Mouse (Mus musculus) neural tube, embryonic 13.5 days (tissue): ENCODE data around the gene Utp14a. TPM values are rescaled to one million over a fixed set of nuclear protein-coding genes. Genes with fewer than 3 reads are reported as not detected.
"Not testable (repeated sequence)": the region's sequence is repeated elsewhere in the genome, so short reads cannot be mapped to it uniquely, and the experiment has no call there.

ENCODE experiments used
- ATAC-seq: fragments of 200-750 bp; cut with Nextera tagmentation; 2 replicates; pipeline ENCODE4 v1.8.0; 2017; ENCODE audit warnings: low read depth, mild to moderate bottlenecking, moderate TSS enrichment, moderate library complexity
- H3K27ac ChIP-seq: fragments of 300-500 bp; sonication (generic); replicated peaks from 2 replicates; pipeline ENCODE4 v1.5.1; 2015; ENCODE audit warnings: moderate library complexity, mild to moderate bottlenecking, inconsistent platforms
- H3K27me3 ChIP-seq: fragments of 300-500 bp; sonication (generic); 2 replicates; pipeline ENCODE4 v1.6.1; 2015; ENCODE audit warnings: mild to moderate bottlenecking, inconsistent platforms
- H3K36me3 ChIP-seq: fragments of 300-500 bp; sonication (generic); 2 replicates; pipeline ENCODE4 v1.6.1; 2015; ENCODE audit warnings: mild to moderate bottlenecking, inconsistent platforms
- H3K4me1 ChIP-seq: fragments of 300-500 bp; sonication (generic); replicated peaks from 2 replicates; pipeline ENCODE4 v1.6.1; 2015; ENCODE audit warnings: inconsistent platforms
- H3K4me2 ChIP-seq: fragments of 300-500 bp; sonication (generic); 2 replicates; pipeline ENCODE4 v1.6.1; 2015; ENCODE audit warnings: inconsistent platforms, mild to moderate bottlenecking, moderate library complexity
- H3K4me3 ChIP-seq: fragments of 300-500 bp; sonication (generic); 2 replicates; pipeline ENCODE4 v1.5.1; 2015; ENCODE audit warnings: mild to moderate bottlenecking, inconsistent platforms
- H3K9ac ChIP-seq: fragments of 300-500 bp; sonication (generic); 2 replicates; pipeline ENCODE4 v1.6.1; 2015; ENCODE audit warnings: moderate library complexity, mild to moderate bottlenecking, inconsistent platforms
- H3K9me3 ChIP-seq: fragments of 300-500 bp; sonication (generic); 2 replicates; pipeline ENCODE4 v1.6.1; 2016; ENCODE audit warnings: inconsistent platforms
- WGBS: fragments of 180-500 bp; shearing (Covaris S2); methylation state at CpG from one replicate; pipeline ENCODE4 v1.1.7; 2015; 5-methylcytosine and 5-hydroxymethylcytosine counted together
- polyA plus RNA-seq: library from polyadenylated mRNA; unstranded; fragments of >200 nt; fragmentation: Nextera tagmentation; extraction: Ambion mirVana; gene quantifications from 2 replicates; pipeline ENCODE4 v1.2.1, GENCODE M21; 2015

The Utp14a gene
- polyA plus RNA-seq: 17.9 and 18.9 TPM in 2 replicates

DNA sequence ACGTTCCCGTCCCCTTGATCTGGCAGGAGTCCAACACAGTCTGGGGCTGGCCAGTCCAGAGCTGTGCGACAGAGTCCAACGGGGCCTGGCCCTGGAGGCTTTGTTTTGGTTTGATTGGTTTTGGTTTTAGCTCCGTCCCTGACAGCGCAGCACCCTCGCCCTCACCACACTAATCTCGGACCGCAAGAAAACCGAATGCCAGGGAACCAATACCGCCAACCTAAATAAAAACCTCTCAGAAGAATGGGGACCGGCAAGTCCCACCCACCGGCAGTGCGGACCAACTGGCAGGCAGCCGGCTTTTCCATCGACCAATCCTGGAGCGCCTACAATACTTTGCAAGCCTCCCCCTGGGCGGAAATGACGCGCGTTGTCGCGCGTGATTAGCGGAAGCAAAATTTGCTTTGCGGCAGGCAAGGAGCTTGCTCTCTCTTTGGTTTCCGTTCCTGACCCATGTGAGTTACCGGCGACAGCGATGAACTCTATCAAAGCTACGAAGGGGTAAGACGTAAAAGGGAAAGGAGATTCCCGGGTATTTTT lies at the start of gene Utp14a:
Gene Utp14a (plus strand): TSS at position 395 of the 540 bp plus-strand sequence.
- 10% methylated on average over 33 of the region's 33 CpGs for WGBS
- peak; percentile 99 for ATAC-seq
- no peaks in the 10 kb centered on the region for H3K27me3 ChIP-seq

DNA sequence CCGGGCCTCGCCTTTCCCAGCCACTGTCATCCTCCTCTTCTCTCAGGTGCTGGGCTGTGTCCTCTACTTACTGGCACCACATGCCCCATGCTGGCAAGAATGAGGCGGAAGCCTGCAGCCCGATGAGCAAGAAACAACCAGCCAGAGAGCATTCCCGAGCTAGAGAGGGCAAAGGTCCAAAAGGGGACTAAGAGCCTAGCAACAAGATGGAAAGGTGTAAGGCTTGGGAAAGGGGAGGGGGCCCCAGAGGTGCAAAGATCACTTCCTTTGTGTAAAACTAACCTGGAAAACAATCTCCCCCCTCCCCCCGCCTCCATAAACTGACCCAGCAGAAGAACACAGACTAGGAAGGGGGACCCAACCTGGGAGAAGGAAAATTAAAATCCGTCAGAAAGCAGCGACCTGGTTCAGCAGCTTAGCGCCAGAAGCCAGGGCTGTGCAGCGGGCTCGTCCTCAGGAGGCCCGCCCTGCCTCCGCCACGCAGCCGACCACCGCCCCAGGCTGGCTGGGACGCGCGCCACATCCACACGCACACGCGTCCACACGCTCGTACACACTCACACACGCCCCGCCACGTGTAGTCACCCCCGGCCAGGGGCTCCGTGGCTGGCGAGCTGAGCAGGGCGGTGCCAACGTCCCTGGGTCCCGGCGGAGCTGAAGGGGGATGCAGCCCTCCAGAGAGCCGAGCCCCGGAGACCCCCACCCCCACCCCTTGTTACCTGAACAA lies 48.7 kb upstream of the Utp14a start:
- no peaks in the 10 kb centered on the region for H3K36me3 ChIP-seq
- no peaks in the 10 kb centered on the region for H3K9me3 ChIP-seq
- H3K9ac ChIP-seq: peak overlapping the region; percentile 78
- 17% methylated on average over 36 of the region's 36 CpGs for WGBS
- no peaks in the 10 kb centered on the region for H3K27me3 ChIP-seq
- peak overlapping the region; percentile 61 for H3K4me2 ChIP-seq
- peak; percentile 85 for ATAC-seq
- peak overlapping the region; percentile 80 for H3K27ac ChIP-seq
- peak overlapping the region; percentile 62 for H3K4me3 ChIP-seq
- peaks cover 27% of the 10 kb centered on the region for H3K4me1 ChIP-seq

More for the DNA sequence above, at the start of gene Utp14a:
- H3K4me1 ChIP-seq: peaks cover 10% of the 10 kb centered on the region
- no peaks in the 10 kb centered on the region for H3K9me3 ChIP-seq
- peaks cover 3% of the 10 kb centered on the region; the same call in 1 of the 2 replicates for H3K36me3 ChIP-seq
- H3K4me3 ChIP-seq: peak within 1 kb of the TSS; percentile 51
- peak within 1 kb of the TSS; percentile 83 for H3K27ac ChIP-seq
- peak within 1 kb of the TSS; percentile 65 for H3K9ac ChIP-seq
- H3K4me2 ChIP-seq: peak within 1 kb of the TSS; percentile 61

DNA sequence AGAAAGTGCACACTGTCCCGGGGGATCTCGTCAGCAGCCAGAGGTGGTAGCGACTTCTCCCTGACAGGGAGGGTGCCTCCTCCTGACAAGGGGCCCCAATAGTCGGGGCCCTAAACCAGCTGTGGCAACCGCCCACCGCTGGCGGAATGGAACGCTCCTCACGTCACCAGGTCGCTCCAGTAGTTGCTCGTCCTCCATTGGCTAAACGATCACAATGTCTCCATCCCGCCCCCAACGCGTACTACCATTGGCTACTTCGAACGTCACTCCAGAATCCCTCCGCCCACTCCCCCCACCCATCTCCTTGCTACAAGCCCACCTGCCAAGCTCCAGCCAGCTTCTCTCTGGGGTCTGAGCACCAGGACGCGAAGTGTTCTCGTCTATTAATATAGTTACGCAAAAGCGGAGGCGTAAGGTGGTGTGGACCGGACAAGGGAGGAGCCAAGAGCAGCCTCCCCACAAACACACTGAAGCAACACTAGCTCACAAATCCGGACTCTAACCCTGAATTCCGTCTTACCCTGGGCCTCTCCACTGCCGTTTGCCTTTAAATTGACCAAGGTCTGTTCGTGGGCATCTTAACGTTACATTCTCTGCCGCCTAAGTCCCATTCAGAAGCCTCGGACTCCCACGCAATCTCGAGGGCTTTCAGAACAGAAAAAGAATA lies 48.0 kb upstream of the Utp14a start, which contains the start of gene Zdhhc9:
Gene Zdhhc9 (minus strand): TSS at position 360 of the 667 bp plus-strand sequence.
- Histone ChIP-seq H3K9me3 (no peaks in the 10 kb centered on the region), H3K4me2 (peak within 1 kb of the TSS; percentile 61), H3K4me3 (peak within 1 kb of the TSS; percentile 62), H3K27ac (peak within 1 kb of the TSS; percentile 80), H3K36me3 (no peaks in the 10 kb centered on the region), H3K4me1 (peaks cover 27% of the 10 kb centered on the region), H3K27me3 (no peaks in the 10 kb centered on the region), H3K9ac (peak within 1 kb of the TSS; percentile 78)
- 10% methylated on average over 33 of the region's 34 CpGs for WGBS
- ATAC-seq: peak; percentile 99

DNA sequence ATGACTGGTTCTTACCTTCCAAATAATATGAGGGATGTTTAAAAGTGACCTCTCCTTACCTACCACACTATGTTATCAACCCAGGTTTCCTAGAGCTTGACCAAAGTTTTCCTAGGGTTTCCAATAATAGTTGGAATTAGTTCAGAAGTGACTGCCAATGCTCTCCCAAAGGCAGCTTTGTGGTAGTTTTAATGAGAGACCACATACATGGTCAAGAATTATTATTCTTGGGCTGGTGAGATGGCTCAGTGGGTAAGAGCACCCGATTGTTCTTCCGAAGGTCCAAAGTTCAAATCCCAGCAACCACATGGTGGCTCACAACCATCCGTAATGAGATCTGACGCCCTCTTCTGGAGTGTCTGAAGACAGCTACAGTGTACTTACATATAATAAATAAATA lies 46.9 kb upstream of the Utp14a start:
- H3K4me3 ChIP-seq, H3K36me3 ChIP-seq, H3K9me3 ChIP-seq, H3K4me2 ChIP-seq, H3K27ac ChIP-seq, ATAC-seq, H3K27me3 ChIP-seq, H3K9ac ChIP-seq: not testable (repeated sequence)
- WGBS: 80% methylated on average over 4 of the region's 4 CpGs
- peaks cover 24% of the 10 kb centered on the region for H3K4me1 ChIP-seq

DNA sequence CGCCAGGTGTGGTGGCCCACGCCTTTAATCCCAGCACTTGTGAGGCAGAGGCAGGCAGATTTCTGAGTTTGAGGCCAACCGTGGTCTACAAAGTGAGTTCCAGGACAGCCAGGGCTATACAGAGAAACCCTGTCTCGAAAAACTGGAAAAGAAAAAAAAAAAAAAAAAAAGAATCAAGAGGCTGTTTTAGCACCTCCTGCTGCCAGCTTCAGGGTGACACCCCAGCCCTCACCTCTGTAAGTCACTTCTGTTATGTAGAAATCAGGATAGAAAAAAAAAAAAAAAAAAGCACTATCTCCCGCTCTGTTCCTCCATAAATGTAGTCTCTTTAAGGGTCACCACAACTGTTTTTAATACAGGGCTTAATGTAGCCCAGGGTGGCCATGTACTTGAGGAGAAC lies 37.2 kb upstream of the Utp14a start:
- Histone ChIP-seq H3K36me3 (no peaks in the 10 kb centered on the region), H3K27me3 (no peaks in the 10 kb centered on the region), H3K4me2 (no peak overlapping the region), H3K9me3 (no peaks in the 10 kb centered on the region), H3K4me3 (no peak overlapping the region), H3K4me1 (no peaks in the 10 kb centered on the region), H3K27ac (no peak overlapping the region), H3K9ac (no peak overlapping the region)
- WGBS: 86% methylated on average over 5 of the region's 5 CpGs
- no peak for ATAC-seq

DNA sequence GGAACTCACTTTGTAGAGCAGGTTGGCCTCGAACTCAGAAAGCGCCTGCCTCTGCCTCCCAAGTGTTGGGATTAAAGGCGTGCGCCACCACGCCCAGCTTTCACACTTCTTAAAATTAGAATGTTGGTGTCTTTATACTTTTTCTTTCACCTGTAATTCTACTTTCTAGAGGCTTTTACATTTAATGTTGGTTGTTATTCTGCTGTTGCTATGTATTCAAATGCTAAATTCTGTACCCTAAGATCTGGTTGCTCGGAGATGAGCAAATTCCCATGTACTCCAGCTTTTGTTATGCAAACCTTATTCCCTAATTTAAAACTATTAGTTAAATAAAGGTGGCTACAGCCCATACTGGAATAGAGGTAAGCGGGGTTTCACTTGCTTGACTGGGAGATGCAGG lies 34.0 kb upstream of the Utp14a start:
- no peaks in the 10 kb centered on the region for H3K36me3 ChIP-seq
- no peak overlapping the region for H3K4me3 ChIP-seq
- H3K27ac ChIP-seq: no peak overlapping the region
- no peak for ATAC-seq
- no peaks in the 10 kb centered on the region for H3K9me3 ChIP-seq
- H3K27me3 ChIP-seq: no peaks in the 10 kb centered on the region
- H3K4me1 ChIP-seq: no peaks in the 10 kb centered on the region
- no peak overlapping the region for H3K9ac ChIP-seq
- H3K4me2 ChIP-seq: no peak overlapping the region
- WGBS: 73% methylated on average over 7 of the region's 7 CpGs

DNA sequence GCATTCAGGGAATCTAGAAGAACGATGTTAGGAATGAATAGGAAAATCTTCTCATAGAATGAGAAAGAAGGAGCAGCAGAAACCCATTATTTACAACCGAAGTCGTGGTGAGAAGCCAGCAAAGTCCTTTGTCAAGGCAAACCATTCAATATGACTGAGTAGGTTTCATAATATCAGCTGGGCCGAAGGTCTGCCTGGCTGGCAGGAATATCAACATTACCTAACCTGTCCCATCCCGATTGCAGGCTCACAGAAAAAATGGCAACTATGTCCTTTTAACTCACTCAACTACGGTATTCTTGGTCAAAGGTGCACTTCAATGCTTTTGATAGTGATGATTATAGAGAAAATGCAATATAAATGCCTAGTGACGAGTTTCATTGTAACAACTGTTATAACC lies 30.4 kb upstream of the Utp14a start:
- ATAC-seq: no peak
- no peaks in the 10 kb centered on the region for H3K27me3 ChIP-seq
- H3K4me1 ChIP-seq: no peaks in the 10 kb centered on the region
- H3K9me3 ChIP-seq: no peaks in the 10 kb centered on the region
- H3K36me3 ChIP-seq: no peaks in the 10 kb centered on the region
- H3K4me3 ChIP-seq: no peak overlapping the region
- WGBS: 76% methylated on average over 7 of the region's 7 CpGs
- H3K27ac ChIP-seq: no peak overlapping the region
- H3K4me2 ChIP-seq: no peak overlapping the region
- H3K9ac ChIP-seq: no peak overlapping the region

DNA sequence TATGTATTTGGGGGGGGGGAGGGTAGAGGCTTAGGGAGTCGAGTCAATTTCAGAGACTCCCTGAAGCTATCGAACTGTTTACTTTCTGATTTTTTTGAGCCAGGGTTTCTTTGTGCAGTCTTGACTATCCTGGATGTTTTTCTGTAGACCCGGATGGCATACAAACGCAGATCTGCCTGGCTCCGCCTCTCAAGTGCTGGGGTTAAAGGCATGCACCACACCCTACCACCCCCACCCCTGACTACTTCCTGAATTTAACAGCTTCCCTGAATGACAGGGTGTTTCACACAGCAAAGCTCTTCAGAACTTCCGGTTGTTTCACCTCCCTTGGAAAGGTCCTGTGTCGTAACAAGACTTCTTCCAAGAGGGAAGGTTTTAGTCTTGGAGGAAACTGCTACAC lies 22.2 kb upstream of the Utp14a start:
- no peak for ATAC-seq
- Histone ChIP-seq H3K9me3 (no peaks in the 10 kb centered on the region), H3K4me1 (no peaks in the 10 kb centered on the region), H3K4me2 (no peak overlapping the region), H3K4me3 (no peak overlapping the region), H3K27me3 (no peaks in the 10 kb centered on the region), H3K9ac (no peak overlapping the region), H3K36me3 (no peaks in the 10 kb centered on the region), H3K27ac (no peak overlapping the region)
- 66% methylated on average over 7 of the region's 7 CpGs for WGBS

DNA sequence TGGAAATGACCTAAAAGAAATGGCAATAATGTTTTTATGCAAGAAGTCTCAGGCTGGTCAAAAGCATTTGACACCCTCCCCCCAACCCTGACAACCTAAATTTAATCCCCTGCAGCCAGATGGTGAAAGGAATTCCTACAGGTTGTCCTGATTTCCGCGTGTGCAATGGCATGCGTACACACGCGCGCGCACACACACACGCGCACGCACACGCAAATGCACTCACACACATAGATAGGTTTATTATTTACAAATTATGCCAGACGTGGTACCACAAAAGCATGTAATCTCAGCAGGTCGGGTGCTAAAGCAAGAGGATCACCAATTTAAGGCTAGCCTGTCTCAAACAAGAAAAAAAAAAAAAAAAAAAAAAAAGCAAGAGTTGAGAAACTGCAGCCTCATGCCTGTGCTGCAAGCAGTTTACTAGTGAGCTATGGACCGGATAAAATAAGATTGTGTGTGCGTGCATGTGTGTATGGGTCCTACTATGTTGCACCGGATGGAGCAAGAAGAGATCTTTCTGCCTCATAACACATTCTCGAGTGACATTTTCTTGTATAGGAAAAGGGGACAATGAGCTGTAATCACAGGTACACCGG lies 733 bp upstream of the Utp14a start:
- no peaks in the 10 kb centered on the region for H3K9me3 ChIP-seq
- peak; percentile 71; the same call in 1 of the 2 replicates for ATAC-seq
- peak overlapping the region; percentile 51 for H3K4me3 ChIP-seq
- H3K27ac ChIP-seq: peak overlapping the region; percentile 83
- peak overlapping the region; percentile 64 for H3K9ac ChIP-seq
- peak overlapping the region; percentile 61 for H3K4me2 ChIP-seq
- peaks cover 3% of the 10 kb centered on the region; the same call in 1 of the 2 replicates for H3K36me3 ChIP-seq
- H3K27me3 ChIP-seq: no peaks in the 10 kb centered on the region
- 20% methylated on average over 18 of the region's 18 CpGs for WGBS
- H3K4me1 ChIP-seq: peaks cover 10% of the 10 kb centered on the region

DNA sequence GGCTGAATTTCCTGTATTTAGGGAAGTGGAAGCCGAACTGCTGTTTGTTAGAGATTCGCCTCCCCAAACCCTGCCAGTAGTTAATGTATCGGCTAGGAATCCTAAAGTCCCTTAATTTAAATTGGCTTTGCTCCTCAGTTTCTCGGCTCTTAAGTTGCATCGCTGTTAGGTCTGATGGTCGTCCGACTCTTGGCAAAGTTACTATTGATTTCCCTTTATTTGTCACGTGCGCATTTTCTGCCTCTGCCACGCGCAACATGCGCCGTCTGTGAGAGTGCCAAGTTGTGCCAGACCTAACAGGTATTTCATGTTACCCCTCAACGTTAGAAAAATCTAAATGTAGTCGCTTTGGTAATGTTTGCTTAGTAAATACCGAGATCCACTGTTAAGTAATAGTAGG lies 349 bp downstream of the Utp14a start:
- Histone ChIP-seq H3K27ac (0 out of 2 replicates have a peak overlapping the region, but pooled peaks have one; percentile 38), H3K4me1 (peaks cover 10% of the 10 kb centered on the region), H3K4me2 (peak overlapping the region; percentile 60), H3K27me3 (no peaks in the 10 kb centered on the region), H3K9ac (peak overlapping the region; percentile 65), H3K9me3 (no peaks in the 10 kb centered on the region), H3K4me3 (peak overlapping the region; percentile 51), H3K36me3 (peaks cover 6% of the 10 kb centered on the region; the same call in 1 of the 2 replicates)
- WGBS: 18% methylated on average over 16 of the region's 16 CpGs
- ATAC-seq: peak; percentile 17; the same call in 1 of the 2 replicates

DNA sequence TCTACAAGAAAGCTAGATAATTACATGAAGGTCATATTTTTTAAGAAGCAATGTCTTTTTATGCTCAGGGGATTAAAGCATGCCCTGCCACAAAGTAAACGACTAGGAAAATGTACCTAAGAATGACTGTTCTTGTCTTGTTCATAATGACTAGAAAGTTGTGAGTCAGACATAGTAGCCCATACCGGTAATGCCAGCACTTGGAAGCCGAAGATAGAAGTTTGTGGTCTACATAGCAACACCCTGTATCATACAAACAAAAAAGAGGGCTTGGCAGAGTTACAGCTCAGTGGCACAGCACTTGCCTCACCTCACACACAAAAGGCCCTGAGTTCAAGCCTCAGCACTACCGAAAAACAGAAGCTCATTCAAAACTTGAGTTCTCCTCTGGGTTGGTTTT lies 15.0 kb downstream of the Utp14a start:
- no peak overlapping the region for H3K4me2 ChIP-seq
- no peak for ATAC-seq
- H3K36me3 ChIP-seq: peaks cover 26% of the 10 kb centered on the region
- no peaks in the 10 kb centered on the region for H3K4me1 ChIP-seq
- no peak overlapping the region for H3K27ac ChIP-seq
- no peaks in the 10 kb centered on the region for H3K27me3 ChIP-seq
- H3K9me3 ChIP-seq: no peaks in the 10 kb centered on the region
- H3K4me3 ChIP-seq: no peak overlapping the region
- 89% methylated on average over 4 of the region's 4 CpGs for WGBS
- H3K9ac ChIP-seq: no peak overlapping the region

DNA sequence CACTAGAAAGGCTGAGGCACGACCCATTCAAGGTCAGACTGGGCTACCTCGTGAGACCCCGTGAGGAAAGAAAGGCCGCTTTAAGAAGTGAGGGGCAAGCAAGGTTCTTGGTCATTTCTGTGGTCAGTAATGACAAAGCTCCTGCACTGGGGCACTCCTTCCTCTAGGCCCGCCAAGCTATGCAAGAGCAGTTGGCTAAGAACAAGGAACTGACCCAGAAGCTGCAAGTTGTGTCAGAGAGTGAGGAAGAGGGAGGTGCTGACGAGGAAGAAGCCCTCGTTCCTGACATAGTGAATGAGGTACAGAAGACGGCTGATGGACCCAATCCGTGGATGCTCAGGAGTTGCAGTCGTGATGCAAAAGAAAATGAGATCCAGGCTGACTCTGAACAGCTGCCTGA lies 18.0 kb downstream of the Utp14a start:
- no peak overlapping the region for H3K27ac ChIP-seq
- no peaks in the 10 kb centered on the region for H3K4me1 ChIP-seq
- no peak overlapping the region for H3K4me2 ChIP-seq
- no peaks in the 10 kb centered on the region for H3K27me3 ChIP-seq
- no peaks in the 10 kb centered on the region for H3K9me3 ChIP-seq
- H3K36me3 ChIP-seq: peaks cover 17% of the 10 kb centered on the region; the same call in 1 of the 2 replicates
- WGBS: 84% methylated on average over 10 of the region's 10 CpGs
- no peak overlapping the region for H3K4me3 ChIP-seq
- ATAC-seq: no peak
- H3K9ac ChIP-seq: no peak overlapping the region
